Mouse (Mus musculus) gastrocnemius, postnatal 14 days (tissue): ENCODE results near the gene Pde6c. TPM values are rescaled to one million over a fixed set of nuclear protein-coding genes. Genes with fewer than 3 reads are reported as not detected.

Experiments used
- DNase-seq: peaks from one replicate; pipeline ENCODE4 v3.0.0; 2021; ENCODE audit warnings: mixed read lengths
- intact Hi-C: fragments of 180-260 bp; cut with DNase I; formaldehyde crosslinking; loops from one replicate; pipeline ENCODE4 v1.15.1; 2025; ENCODE audit warnings: low total_unique reads
- total RNA-seq, 2 experiments: library from RNA; stranded (reverse); gene quantifications; 2 replicates each; pipeline ENCODE4 v1.2.3; 2021

Pde6c gene
- total RNA-seq, 2 experiments from 2014 or later = not detected

DNA sequence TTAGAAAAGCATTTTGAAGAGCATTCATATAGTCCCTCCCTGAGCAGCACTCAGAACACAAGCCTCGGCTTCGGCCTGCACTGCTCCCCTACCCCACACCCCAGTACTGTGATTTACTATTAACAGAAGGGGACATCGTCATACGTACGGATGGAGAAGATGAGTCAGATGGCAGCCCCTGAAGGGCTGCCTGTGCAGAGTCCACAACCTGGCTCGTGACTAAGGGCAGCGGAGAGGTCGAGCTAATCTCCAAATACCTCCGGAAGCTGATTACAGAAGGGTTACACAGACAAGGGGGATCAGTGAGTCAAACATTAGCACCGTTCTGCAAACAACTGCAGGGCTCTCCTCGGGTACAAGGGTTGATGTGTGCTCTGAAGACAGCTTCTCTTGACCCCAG lies 1.4 kb downstream of the Pde6c start:
- DNase-seq = no peak
- intact Hi-C loops = no loop called here

DNA sequence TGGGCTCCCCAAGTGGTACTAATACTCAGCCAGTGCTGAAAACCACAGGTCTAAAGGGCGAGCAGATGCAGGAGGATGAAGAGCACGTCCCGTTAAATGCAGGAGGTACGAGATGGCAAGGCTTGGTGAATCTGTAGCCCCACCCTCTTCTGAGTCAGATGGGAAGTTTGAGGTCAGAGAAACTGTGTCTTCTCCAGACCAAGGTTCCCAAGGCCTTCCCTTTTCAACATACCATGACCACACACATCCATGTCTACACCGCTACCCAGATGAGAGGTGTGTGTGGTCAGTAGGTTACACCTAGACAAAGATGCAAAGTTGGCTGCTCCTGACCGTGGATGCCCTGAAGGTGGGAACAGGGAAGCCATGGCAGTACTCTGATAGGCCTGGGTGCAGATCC lies 2.2 kb downstream of the Pde6c start:
- DNase-seq = no peak
- intact Hi-C loops = no loop called here

DNA sequence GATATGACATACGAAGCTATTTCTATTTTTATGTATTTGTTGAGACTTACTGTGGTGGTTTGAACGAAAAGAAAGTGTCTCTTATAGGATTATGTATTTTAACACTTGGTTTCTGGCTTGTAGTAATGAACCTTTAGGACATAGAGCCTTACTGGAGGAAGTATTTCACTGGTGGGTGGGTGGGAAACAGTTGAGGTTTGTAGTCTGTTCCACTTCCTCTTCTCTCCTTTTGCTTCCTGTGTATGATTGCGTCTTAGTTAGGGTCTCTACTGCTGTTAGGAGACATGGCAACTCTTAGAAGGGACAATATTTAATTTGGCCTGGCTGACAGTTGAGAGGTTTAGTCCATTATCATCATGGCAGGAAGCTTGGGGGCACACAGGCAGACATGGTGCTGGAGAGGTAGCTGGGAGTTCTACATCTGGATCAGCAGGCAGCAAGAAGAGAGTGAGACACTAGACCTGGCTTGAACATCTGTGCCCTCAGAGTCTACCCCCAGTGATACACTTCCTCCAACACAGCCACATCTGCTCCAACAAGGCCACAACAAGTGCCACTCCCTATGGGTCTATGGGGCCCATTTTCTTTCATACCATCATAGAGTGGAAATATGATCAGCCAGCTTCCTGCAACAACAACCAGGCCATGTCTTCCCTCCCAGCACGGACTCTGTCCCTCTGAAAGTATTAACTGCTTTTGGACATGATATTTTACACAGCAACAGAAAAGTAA lies 11.1 kb downstream of the Pde6c start:
- DNase-seq = no peak
- intact Hi-C loops = no loop called here

DNA sequence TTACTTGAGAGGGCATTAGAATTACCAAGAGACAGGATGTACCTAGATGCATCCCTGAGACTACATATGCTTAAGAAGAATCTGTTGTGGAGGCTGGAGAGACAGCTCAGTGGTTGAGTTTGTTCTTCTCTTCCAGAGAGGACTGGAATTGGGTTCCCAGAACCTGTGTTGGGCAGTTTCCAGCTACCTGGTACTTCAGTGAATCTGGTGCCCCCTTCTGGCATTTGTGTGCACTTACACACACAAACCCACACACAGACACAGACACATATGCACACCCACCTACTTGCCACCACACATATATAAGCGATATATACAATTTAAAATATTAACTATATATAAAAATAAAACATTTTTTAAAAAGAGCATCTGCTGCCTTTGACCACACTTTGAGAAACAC lies 23.7 kb downstream of the Pde6c start:
- intact Hi-C loops = no loop called here
- DNase-seq = no peak

DNA sequence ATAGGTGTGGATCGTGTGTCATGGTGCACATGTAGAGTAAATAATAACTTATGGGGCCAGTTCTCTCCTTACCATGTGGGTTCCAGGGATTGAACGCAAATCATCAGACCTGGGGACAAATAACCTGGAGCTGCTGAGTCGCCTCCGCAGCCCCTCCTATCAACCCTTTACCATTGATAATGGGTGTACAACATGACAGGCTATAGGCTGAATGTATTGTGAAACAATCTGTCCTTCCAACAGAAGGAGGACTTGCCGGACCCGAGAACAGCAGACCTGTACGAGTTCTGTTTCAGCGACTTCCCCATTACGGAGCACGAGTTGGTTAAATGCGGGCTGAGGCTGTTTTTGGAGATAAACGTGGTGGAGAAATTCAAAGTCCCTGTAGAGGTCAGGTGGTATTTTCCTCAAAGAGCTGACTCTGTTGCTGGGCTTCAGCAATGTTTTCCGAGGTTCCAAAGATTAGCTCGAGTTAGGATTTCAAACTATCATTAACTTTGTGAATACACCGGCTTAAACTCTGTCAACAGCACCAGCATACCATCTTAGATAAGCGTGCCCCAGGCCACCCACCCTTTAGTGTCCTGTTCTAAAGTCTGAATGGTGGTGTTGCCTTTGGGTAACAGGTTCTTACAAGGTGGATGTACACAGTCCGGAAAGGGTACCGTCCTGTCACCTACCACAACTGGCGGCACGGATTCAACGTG lies 29.2 kb downstream of the Pde6c start:
- DNase-seq = no peak
- intact Hi-C loops = no loop called here

DNA sequence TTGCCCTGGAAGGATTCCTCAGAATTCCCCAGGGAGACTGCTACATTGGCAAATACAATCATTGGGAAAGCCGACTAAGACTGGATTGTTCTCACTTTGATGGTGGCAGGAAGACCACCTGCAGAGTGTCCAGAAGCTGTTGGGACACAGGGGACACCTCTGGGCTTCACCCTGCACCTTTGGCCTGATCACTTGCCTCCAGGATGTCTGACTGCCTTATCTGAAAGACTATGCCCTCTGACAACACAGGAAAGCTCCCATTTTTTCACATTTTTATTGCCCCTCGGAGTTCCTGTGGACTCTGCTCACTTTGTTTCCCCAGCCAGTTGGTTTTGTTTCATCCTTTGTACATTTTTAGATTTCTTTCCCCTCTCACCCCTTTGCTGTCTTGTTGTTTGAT lies 32.1 kb downstream of the Pde6c start:
- intact Hi-C loops = no loop called here
- no peak for DNase-seq

DNA sequence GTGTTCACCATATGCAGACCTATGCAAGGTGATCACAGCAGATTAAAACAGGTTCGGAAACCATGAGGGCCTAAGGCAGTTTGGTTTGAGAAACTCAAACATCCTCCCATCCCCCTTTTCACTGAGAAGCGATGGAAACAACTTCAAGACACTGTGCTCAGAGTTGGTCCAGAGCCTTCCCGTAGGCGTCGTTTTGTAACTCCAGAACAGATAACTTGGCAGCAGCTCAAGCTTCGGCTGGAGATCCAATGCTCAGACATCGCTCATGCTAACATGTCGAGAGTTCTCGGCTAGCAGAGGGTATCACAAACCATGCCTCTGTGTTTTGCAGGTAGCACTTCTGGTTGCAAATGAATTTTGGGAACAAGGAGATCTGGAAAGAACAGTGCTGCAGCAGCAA lies 47.1 kb downstream of the Pde6c start:
- intact Hi-C loops = no loop called here

DNA sequence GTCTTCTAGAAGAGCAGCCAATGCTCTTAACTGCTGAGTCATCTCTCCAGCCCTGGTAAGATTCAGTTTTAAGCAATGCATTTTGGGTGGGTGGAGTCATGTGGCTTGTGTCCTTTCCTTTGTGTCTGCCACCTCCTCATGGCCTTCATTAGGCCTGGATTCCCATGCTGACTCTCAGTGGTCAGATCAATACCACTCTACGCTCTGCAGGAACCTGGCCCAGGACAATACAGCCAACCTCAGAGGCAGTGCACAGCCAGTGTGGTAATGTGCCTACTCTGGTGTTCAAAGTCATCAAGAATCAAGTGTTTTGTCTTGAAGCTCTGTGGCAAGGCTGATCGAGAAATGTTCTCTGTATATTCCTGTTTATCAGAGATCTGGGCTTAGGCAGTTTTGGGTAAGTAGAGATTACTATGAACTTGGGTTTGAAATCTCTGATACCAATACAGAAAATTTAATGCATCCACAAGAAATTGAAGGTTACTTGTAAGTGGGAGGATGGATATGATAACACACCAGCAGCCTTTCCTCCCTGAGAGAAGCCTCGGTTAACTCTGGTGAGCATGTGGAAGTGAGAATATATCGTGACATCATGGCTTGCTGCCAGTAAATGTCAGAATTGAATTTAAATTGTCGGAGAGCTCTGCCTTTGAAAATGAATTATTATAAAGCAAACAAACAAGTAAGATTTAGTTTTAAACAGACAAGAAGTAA lies 54.2 kb downstream of the Pde6c start:
- intact Hi-C loops = no loop called here
- no peak for DNase-seq

More for the DNA sequence above, 47.1 kb downstream of the Pde6c start:
- no peak for DNase-seq

DNA sequence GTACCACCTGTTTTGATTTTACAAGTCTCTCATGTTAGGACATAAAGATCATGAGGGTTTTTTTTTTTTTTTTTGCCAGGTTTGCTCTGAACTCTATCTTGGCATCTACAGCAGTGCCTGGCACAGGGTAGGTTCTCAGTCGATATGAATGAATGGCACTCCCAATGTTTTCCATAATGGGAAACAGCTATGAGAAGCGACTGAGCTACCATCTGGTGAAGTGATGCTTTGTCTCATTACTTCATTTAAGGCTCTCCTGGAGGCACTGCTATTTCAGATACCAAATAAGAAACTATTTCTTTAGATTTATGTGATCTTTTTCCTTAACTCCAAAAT lies 54.7 kb downstream of the Pde6c start:
- intact Hi-C loops = no loop called here
- no peak for DNase-seq

DNA sequence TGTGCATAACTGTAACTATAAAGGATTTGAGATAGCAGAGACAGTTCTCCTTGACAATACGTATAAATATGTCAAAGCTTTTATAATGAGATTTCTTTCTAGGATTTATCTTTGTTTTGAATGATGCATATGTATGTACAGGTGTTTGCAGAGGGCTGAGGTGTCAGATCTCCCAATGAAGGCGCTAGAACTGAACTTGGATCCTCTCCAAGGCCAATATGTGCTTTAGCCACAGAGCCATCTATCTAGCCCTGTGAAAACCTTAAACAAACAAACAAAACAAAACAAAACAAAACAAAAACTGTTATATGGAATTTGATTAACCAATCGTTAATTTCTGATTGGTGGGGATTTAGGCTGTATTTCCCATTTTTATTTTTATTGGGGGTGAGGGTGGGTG lies 58.0 kb downstream of the Pde6c start:
- no peak for DNase-seq
- intact Hi-C loops = no loop called here

DNA sequence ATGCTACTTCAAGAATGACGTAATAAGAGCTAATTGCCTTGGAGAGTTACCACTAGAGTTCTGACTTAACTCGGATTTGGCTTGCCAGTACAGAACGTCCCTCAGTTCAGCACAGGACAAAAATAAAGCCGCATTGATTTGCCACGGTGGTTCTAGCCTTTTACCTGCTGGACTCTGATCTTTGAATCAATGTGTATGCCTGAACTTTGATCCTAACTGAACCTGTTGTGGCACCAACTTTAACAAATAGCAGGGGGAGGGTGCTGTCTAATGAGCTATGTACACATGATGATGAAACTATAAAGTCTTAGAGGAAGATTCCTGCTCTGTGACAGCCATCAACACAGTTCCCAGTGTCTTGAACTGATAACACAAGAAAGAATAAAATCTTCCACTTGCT lies 58.9 kb downstream of the Pde6c start:
- intact Hi-C loops = no loop called here
- DNase-seq = no peak

DNA sequence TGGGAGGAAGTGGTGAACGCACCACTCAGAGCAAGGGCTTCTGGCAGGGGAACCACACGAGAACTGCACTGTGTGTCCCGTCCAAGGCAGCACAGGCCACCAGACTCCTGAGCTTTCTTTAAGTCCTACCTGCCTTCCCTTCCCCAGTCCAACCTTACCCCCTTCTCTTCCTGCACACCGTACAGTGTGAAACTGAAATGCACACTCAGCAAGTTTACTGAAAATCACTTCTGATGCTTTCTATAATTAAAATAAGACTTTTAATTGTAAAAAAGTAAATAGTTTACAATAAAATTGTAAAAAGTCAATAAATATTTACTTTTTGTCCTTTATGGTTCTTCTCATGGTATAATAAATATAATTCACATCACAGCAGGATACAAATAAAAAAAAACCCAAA lies 62.7 kb downstream of the Pde6c start:
- no peak for DNase-seq
- intact Hi-C loops = no loop called here

DNA sequence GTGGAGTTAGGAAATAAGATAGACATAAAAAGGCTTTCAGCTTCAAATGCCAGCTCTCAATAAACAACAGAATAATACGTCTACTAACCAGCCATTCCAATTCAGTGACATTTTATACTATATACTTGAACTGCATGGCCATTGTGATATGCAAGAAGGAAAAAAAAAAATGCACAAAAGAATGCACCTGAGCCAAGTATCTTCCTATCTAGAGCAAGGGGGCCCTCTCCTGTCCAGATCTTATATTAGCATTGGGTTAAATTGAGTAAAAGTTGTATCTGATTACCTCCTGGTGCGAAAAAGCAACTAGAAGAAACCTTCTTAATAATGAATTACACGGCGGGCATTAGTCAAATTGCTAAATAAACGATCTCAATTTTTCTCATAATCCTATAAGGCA lies 66.2 kb downstream of the Pde6c start:
- DNase-seq = no peak
- intact Hi-C loops = no loop called here

DNA sequence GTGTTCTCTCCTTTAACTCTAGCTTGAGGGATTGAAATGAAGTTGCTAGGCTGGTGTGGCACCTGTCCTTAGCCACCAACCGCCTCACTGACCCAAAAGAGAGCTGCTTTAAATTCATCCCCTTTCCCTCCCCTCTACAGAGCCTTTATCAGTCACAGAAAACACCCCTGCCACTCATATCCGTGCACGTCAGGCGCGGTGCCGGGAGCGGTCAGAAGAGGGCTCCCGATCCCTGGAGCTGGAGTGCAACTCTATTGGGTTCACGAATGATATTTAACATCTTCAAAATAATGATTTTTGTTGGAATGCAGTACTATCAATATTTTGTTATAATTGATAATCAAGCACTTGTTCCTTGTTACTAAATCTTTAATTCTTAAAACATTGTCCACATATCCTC lies 74.1 kb downstream of the Pde6c start:
- intact Hi-C loops = no loop called here

DNA sequence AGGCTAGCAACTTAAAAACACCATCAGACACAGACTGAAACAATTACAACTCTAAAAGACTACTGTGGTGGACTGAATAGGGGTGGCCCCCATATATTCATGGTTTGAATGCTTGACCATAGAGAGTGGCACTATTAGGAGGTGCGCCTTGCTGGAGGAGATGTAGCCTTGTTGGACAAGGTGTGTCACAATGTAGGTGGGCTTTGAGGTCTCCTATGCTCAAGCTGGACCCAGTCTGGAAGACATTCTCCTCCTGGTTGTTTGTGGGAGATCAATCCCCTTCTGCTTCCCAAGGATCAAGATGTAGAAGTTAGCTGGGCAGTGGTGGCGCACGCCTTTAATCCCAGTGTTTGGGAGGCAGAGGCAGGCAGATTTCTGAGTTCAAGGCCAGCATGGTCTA lies 85.1 kb downstream of the Pde6c start:
- no peak for DNase-seq
- intact Hi-C loops = no loop called here

More for the DNA sequence above, 74.1 kb downstream of the Pde6c start:
- no peak for DNase-seq

DNA sequence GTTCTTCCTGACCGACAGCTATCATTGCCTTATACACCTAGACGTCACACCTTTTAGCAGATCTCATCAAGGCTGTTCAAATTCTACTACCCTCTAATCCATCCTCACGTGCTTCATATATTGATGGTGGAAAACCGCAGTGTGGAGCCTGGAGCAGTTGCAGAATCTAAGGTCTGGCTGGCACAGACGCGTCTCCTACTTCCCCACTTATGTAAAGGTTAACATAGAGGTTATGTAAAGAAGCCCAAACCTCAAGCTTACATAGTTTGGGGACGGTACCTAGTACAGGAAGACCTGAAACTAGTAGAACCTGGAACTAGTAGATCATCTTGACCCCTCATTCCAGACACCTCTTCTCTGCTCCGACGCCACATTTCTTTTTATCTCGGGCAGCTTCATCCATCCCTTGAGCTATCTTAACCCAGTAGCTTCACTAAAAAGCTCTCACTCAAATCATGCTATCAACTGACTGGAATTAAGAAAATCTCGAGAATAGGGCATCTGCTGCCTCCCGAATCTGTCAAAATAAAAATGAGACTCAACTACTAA lies 90.8 kb downstream of the Pde6c start:
- no peak for DNase-seq
- intact Hi-C loops = no loop called here

DNA sequence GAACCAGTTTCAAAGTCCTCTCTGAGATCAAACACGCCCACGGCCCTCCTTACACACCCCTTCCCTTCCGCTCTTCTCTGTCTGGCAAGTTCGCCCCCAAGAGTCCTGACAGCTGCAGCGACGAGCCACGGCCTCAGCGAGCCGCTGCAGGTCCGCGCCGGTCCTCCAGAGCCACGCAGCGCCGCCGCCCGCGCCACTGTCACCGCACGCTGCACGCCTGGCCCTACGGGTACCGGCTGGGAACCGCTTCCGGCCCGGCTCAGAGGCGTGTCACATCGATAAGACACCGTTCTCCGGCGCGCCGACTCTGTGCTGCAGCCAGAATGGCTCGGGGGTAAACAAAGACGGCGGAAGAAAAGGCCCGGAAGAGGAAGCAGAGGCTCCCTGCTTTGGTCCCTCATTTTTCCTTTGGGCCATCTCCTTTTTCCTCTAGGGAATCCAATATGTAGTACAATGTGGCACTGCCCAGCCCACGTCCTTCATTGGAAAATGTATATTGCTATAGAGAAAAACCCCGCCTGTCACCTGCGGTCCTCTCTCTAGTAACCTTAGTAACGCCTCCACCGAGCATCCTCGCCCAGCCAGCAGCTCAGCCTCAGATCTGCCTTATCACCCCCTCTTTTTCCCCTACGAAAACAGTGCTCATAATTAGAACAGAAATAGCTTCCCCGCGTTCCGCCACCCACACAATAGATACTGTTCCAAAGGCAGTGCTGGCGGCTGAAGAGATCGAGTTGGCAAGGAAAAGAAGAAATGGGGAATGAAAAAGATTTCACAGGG lies 91.5 kb downstream of the Pde6c start, which contains the start of gene Fra10ac1:
Gene Fra10ac1 (minus strand): TSS at position 252 of the 780 bp plus-strand sequence.
- intact Hi-C loops = no loop called here

DNA sequence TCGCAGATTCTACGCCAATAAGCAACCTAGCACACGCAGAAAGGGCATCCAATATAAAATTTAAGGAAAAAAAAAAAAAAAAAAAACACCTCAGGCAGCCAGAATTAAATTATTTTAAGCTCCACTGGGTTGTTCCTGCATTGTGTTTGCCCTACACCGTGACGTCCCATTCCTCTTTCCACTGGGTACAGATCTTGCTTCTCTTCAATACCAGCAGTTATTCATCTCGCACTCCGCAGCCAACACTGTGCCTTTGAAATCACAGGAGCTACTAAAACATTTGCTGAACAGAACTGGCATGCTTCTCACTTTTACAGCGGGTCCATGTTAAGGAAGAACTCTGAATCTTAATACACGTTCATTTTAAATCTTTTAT lies 92.1 kb downstream of the Pde6c start:
- no peak for DNase-seq
- intact Hi-C loops = no loop called here

More for the DNA sequence above, 91.5 kb downstream of the Pde6c start, which contains the start of gene Fra10ac1:
- peak; percentile 92 for DNase-seq

DNA sequence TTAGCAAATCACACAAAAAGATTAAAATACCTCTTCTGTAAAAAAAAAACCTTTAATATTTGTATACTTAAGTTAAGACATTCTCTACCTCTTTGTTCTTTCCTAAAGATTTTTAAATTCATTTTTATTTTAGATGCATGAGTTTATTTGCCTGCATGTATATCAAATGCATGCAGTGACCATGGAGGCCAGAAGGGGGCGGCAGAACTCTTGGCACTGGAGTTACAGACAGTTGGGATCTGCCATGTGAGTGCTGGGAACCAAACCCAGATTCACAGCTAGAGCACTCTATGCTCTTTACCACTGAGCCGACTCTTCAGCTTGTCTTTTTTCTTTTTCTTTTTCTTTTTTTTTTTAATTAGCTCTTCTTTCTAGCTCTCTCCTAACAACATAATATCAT lies 96.1 kb downstream of the Pde6c start:
- intact Hi-C loops = no loop called here
- DNase-seq = no peak

DNA sequence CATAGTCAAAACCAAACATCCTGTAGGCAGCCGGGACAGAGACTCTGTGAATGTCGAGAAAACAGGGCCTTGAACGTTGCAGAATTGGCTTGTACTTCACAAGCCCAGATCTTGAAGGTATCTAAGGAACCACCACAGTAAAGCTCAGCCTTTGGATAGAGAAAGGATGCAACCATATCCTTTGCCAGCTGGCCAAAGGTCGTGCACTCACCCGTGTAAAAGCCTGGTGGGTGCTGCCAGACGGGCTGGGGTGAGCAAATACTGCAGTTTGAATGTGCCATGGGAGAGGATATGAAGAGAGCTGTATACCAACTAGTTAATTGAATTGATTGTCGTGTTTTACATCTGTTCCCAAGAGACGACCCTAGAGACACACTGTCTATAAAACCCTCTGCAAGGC lies 99.5 kb downstream of the Pde6c start:
- DNase-seq = no peak
- intact Hi-C loops = no loop called here
